ENCODE assay signal across 12 mouse cellular contexts in genomic region chr15:78554545-78555313, GRCm38 (mm10). TPM values are rescaled to one million over a fixed set of nuclear protein-coding genes. Genes with fewer than 3 reads are reported as not detected.
A peak's percentile ranks its signal among the peaks of the same experiment; 100 is the strongest.
DNase-seq lines count a peak whose midpoint lies in the region; ATAC-seq and TF ChIP-seq lines count a peak whose summit lies in the region.
"Had no signal": no experiment of that assay in that cellular context is flagged by ENCODE, and none has a peak within 500 bp of the region (broad histone marks: within the 10 kb centered on the region; RNA-seq: fewer than 3 reads in every experiment).

No protein-coding gene starts in this region.

- H3K4me2 ChIP-seq in forebrain, embryonic 14.5 days (ENCODE audit: low read length), result no peak overlapping the region
- peak overlapping the region; percentile 21; the same call in 1 of the 2 replicates for H3K4me2 ChIP-seq in lung, embryonic 14.5 days
- H3K4me2 ChIP-seq in heart, embryonic 15.5 days, result peak overlapping the region; percentile 44
- H3K4me2 ChIP-seq in neural tube, embryonic 15.5 days, result peak overlapping the region; percentile 30; the same call in 1 of the 2 replicates

- H3K4me3 ChIP-seq in forebrain, embryonic 10.5 days, result peak overlapping the region; percentile 32
- no peak overlapping the region for H3K4me3 ChIP-seq in forebrain, embryonic 14.5 days (ENCODE audit: low read depth, low read length)
- H3K4me3 ChIP-seq in lung, embryonic 14.5 days (ENCODE audit: low read depth, low read length), result peak overlapping the region; percentile 4; the same call in 1 of the 2 replicates
- H3K4me3 ChIP-seq in heart, embryonic 15.5 days, result peak overlapping the region; percentile 29
- 0 out of 2 replicates have a peak overlapping the region, but pooled peaks have one; percentile 0 for H3K4me3 ChIP-seq in neural tube, embryonic 15.5 days (replicated peaks)
- H3K4me3 ChIP-seq: myocyte had no signal

- ATAC-seq in forebrain, embryonic 14.5 days, result no peak
- ATAC-seq in lung, embryonic 14.5 days (ENCODE audit: insufficient read depth), result no peak
- no peak for ATAC-seq in heart, embryonic 15.5 days (replicated peaks; ENCODE audit: insufficient number of reproducible peaks, insufficient read depth, low FRiP score, low read depth)
- ATAC-seq in neural tube, embryonic 15.5 days (ENCODE audit: low FRiP score), result no peak

- H3K27ac ChIP-seq in forebrain, embryonic 10.5 days, result 0 out of 2 replicates have a peak overlapping the region, but pooled peaks have one; percentile 40
- H3K27ac ChIP-seq in forebrain, embryonic 14.5 days (ENCODE audit: low read depth, low read length), result no peak overlapping the region
- H3K27ac ChIP-seq in lung, embryonic 14.5 days (ENCODE audit: low read depth), result no peak overlapping the region
- no peak overlapping the region for H3K27ac ChIP-seq in heart, embryonic 15.5 days
- no peak overlapping the region for H3K27ac ChIP-seq in neural tube, embryonic 15.5 days (replicated peaks)

- H3K9me3 ChIP-seq in forebrain, embryonic 10.5 days, result peaks cover 20% of the 10 kb centered on the region
- peaks cover 4% of the 10 kb centered on the region; the same call in 1 of the 2 replicates for H3K9me3 ChIP-seq in forebrain, embryonic 14.5 days (replicated peaks; ENCODE audit: control insufficient read depth, low read length)
- peaks cover 7% of the 10 kb centered on the region; the same call in 1 of the 2 replicates for H3K9me3 ChIP-seq in lung, embryonic 14.5 days (ENCODE audit: low read depth, low read length)
- no peaks in the 10 kb centered on the region for H3K9me3 ChIP-seq in heart, embryonic 15.5 days (replicated peaks)
- H3K9me3 ChIP-seq in neural tube, embryonic 15.5 days (replicated peaks), result no peaks in the 10 kb centered on the region

- 63% methylated on average over 25 of the region's 25 CpGs for WGBS in forebrain, embryonic 10.5 days
- WGBS in forebrain, embryonic 14.5 days, result 71% methylated on average over 25 of the region's 25 CpGs
- WGBS in lung, embryonic 14.5 days, result 60% methylated on average over 25 of the region's 25 CpGs
- 57% methylated on average over 25 of the region's 25 CpGs for WGBS in heart, embryonic 15.5 days
- 62% methylated on average over 25 of the region's 25 CpGs for WGBS in neural tube, embryonic 15.5 days

- H3K36me3 ChIP-seq in forebrain, embryonic 10.5 days (replicated peaks), result no peaks in the 10 kb centered on the region
- no peaks in the 10 kb centered on the region for H3K36me3 ChIP-seq in forebrain, embryonic 14.5 days (ENCODE audit: control insufficient read depth, insufficient read depth, low read length)
- H3K36me3 ChIP-seq in lung, embryonic 14.5 days (ENCODE audit: insufficient read depth), result no peaks in the 10 kb centered on the region
- no peaks in the 10 kb centered on the region for H3K36me3 ChIP-seq in heart, embryonic 15.5 days
- no peaks in the 10 kb centered on the region for H3K36me3 ChIP-seq in neural tube, embryonic 15.5 days

- H3K27me3 ChIP-seq in forebrain, embryonic 10.5 days (ENCODE audit: poor library complexity, severe bottlenecking), result no peaks in the 10 kb centered on the region
- no peaks in the 10 kb centered on the region for H3K27me3 ChIP-seq in forebrain, embryonic 14.5 days (replicated peaks; ENCODE audit: control insufficient read depth, insufficient read depth, low read length)
- no peaks in the 10 kb centered on the region for H3K27me3 ChIP-seq in lung, embryonic 14.5 days (ENCODE audit: insufficient read depth, low read length)
- no peaks in the 10 kb centered on the region for H3K27me3 ChIP-seq in heart, embryonic 15.5 days
- no peaks in the 10 kb centered on the region for H3K27me3 ChIP-seq in neural tube, embryonic 15.5 days (replicated peaks)

- peaks cover 18% of the 10 kb centered on the region for H3K4me1 ChIP-seq in forebrain, embryonic 10.5 days
- no peaks in the 10 kb centered on the region for H3K4me1 ChIP-seq in forebrain, embryonic 14.5 days (ENCODE audit: control insufficient read depth, insufficient read depth, low read length)
- H3K4me1 ChIP-seq in lung, embryonic 14.5 days (ENCODE audit: insufficient read depth), result no peaks in the 10 kb centered on the region
- no peaks in the 10 kb centered on the region for H3K4me1 ChIP-seq in heart, embryonic 15.5 days (replicated peaks)
- no peaks in the 10 kb centered on the region for H3K4me1 ChIP-seq in neural tube, embryonic 15.5 days

- H3K9ac ChIP-seq in forebrain, embryonic 14.5 days (ENCODE audit: low read length), result no peak overlapping the region
- H3K9ac ChIP-seq in lung, embryonic 14.5 days, result no peak overlapping the region
- H3K9ac ChIP-seq in heart, embryonic 15.5 days, result no peak overlapping the region
- H3K9ac ChIP-seq in neural tube, embryonic 15.5 days (replicated peaks), result no peak overlapping the region

- TF ChIP-seq CTCF in lung, embryonic 14.5 days (IDR thresholded peaks at IDR 0.05; ENCODE audit: low read depth), result peak; percentile 22; the same call in 1 of the 2 replicates

- no peak for DNase-seq in forebrain, embryonic 10.5 days (ENCODE audit: extremely low spot score, low spot score)
- no peak for DNase-seq in forebrain, embryonic 14.5 days (ENCODE audit: low spot score)
- DNase-seq in lung, embryonic 14.5 days, result no peak
- DNase-seq in lung, postnatal 25 days (ENCODE audit: low spot score), result no peak
- no peak for DNase-seq in adrenal gland, adult 2 months
- no peak for DNase-seq in urinary bladder, postnatal 10 days (ENCODE audit: low spot score)
- DNase-seq: cerebellum, adult 18-20 months had no signal

RNA-seq across cellular contexts. Expression of gene Sstr3, which starts 10.2 kb away (rescaled TPM):
- 0.09 TPM in 1 of 2 replicates, not detected in the other for polyA plus RNA-seq in forebrain, embryonic 10.5 days (2016; fragmentation: Nextera tagmentation; extraction: Ambion mirVana)
- 0.64 and 0.91 TPM in 2 replicates for polyA plus RNA-seq in forebrain, embryonic 14.5 days (2014; fragmentation: Nextera tagmentation; extraction: Ambion mirVana)
- 0.08 TPM in 1 of 2 replicates, not detected in the other for polyA plus RNA-seq in lung, embryonic 14.5 days (2014; fragmentation: Nextera tagmentation; extraction: Ambion mirVana)
- polyA plus RNA-seq in heart, embryonic 15.5 days (2015; fragmentation: Nextera tagmentation; extraction: Ambion mirVana), result 0.11 and 0.20 TPM in 2 replicates
- 0.50 and 0.57 TPM in 2 replicates for polyA plus RNA-seq in neural tube, embryonic 15.5 days (2015; fragmentation: Nextera tagmentation; extraction: Ambion mirVana)
- 1 to 10 TPM in 1 of 2 experiments, under 1 TPM in 1; 0.43 to 1.6 TPM for total RNA-seq in adrenal gland, adult 2 months (2021)
- polyA plus RNA-seq in adrenal gland, adult 2 months (2012; rRNA removed), result 0.16 and 0.93 TPM in 2 replicates
- total RNA-seq: hematopoietic stem cell, adult 5-6 weeks had no signal
- polyA plus RNA-seq: C2C12, myocyte had no signal

RNA-seq across cellular contexts. Expression of gene Rac2, which starts 17.9 kb away (rescaled TPM):
- polyA plus RNA-seq in forebrain, embryonic 10.5 days (2016; fragmentation: Nextera tagmentation; extraction: Ambion mirVana), result 3.1 and 6.1 TPM in 2 replicates
- 3.5 and 5.9 TPM in 2 replicates for polyA plus RNA-seq in forebrain, embryonic 14.5 days (2014; fragmentation: Nextera tagmentation; extraction: Ambion mirVana)
- 12.2 and 16.2 TPM in 2 replicates for polyA plus RNA-seq in lung, embryonic 14.5 days (2014; fragmentation: Nextera tagmentation; extraction: Ambion mirVana)
- polyA plus RNA-seq in heart, embryonic 15.5 days (2015; fragmentation: Nextera tagmentation; extraction: Ambion mirVana), result 9.3 and 52.8 TPM in 2 replicates
- 6.7 and 77.0 TPM in 2 replicates for polyA plus RNA-seq in neural tube, embryonic 15.5 days (2015; fragmentation: Nextera tagmentation; extraction: Ambion mirVana)
- total RNA-seq in adrenal gland, adult 2 months (2021), result 1 to 10 TPM; 8.1 to 9.6 TPM
- polyA plus RNA-seq in adrenal gland, adult 2 months (2012; rRNA removed), result 33.4 and 40.2 TPM in 2 replicates
- polyA plus RNA-seq: C2C12, myocyte had no signal

RNA-seq across cellular contexts. Expression of gene C1qtnf6, which starts 23.5 kb away (rescaled TPM):
- polyA plus RNA-seq in forebrain, embryonic 10.5 days (2016; fragmentation: Nextera tagmentation; extraction: Ambion mirVana), result 8.4 and 8.8 TPM in 2 replicates
- 7.8 and 8.6 TPM in 2 replicates for polyA plus RNA-seq in forebrain, embryonic 14.5 days (2014; fragmentation: Nextera tagmentation; extraction: Ambion mirVana)
- 39.8 and 40.7 TPM in 2 replicates for polyA plus RNA-seq in lung, embryonic 14.5 days (2014; fragmentation: Nextera tagmentation; extraction: Ambion mirVana)
- 28.9 and 37.3 TPM in 2 replicates for polyA plus RNA-seq in heart, embryonic 15.5 days (2015; fragmentation: Nextera tagmentation; extraction: Ambion mirVana)
- 7.7 and 12.9 TPM in 2 replicates for polyA plus RNA-seq in neural tube, embryonic 15.5 days (2015; fragmentation: Nextera tagmentation; extraction: Ambion mirVana)
- total RNA-seq in adrenal gland, adult 2 months (2021), result 10 to 100 TPM; 16.9 to 30.1 TPM
- polyA plus RNA-seq in adrenal gland, adult 2 months (2012; rRNA removed), result 63.2 and 92.2 TPM in 2 replicates

RNA-seq across cellular contexts. Expression of gene Cyth4, which starts 42.1 kb away (rescaled TPM):
- polyA plus RNA-seq in forebrain, embryonic 10.5 days (2016; fragmentation: Nextera tagmentation; extraction: Ambion mirVana), result 4.5 TPM in 2 replicates
- 2.4 and 2.7 TPM in 2 replicates for polyA plus RNA-seq in forebrain, embryonic 14.5 days (2014; fragmentation: Nextera tagmentation; extraction: Ambion mirVana)
- 4.2 and 4.9 TPM in 2 replicates for polyA plus RNA-seq in lung, embryonic 14.5 days (2014; fragmentation: Nextera tagmentation; extraction: Ambion mirVana)
- 5.5 and 11.7 TPM in 2 replicates for polyA plus RNA-seq in heart, embryonic 15.5 days (2015; fragmentation: Nextera tagmentation; extraction: Ambion mirVana)
- polyA plus RNA-seq in neural tube, embryonic 15.5 days (2015; fragmentation: Nextera tagmentation; extraction: Ambion mirVana), result 7.3 and 13.2 TPM in 2 replicates
- total RNA-seq in adrenal gland, adult 2 months (2021), result 10 to 100 TPM in 1 of 2 experiments, 1 to 10 TPM in 1; 7.2 to 12.7 TPM
- 13.8 and 16.2 TPM in 2 replicates for polyA plus RNA-seq in adrenal gland, adult 2 months (2012; rRNA removed)

RNA-seq across cellular contexts. Expression of gene Il2rb, which starts 59.7 kb away (rescaled TPM):
- not detected in 2 replicates for polyA plus RNA-seq in forebrain, embryonic 10.5 days (2016; fragmentation: Nextera tagmentation; extraction: Ambion mirVana)
- 0.05 TPM in 1 of 2 replicates, not detected in the other for polyA plus RNA-seq in forebrain, embryonic 14.5 days (2014; fragmentation: Nextera tagmentation; extraction: Ambion mirVana)
- polyA plus RNA-seq in lung, embryonic 14.5 days (2014; fragmentation: Nextera tagmentation; extraction: Ambion mirVana), result 0.12 TPM in 1 of 2 replicates, not detected in the other
- 0.30 and 1.9 TPM in 2 replicates for polyA plus RNA-seq in heart, embryonic 15.5 days (2015; fragmentation: Nextera tagmentation; extraction: Ambion mirVana)
- polyA plus RNA-seq in neural tube, embryonic 15.5 days (2015; fragmentation: Nextera tagmentation; extraction: Ambion mirVana), result 0.12 and 2.8 TPM in 2 replicates
- total RNA-seq in adrenal gland, adult 2 months (2021), result 1 to 10 TPM; 1.3 to 1.5 TPM
- polyA plus RNA-seq in adrenal gland, adult 2 months (2012; rRNA removed), result 3.8 and 4.9 TPM in 2 replicates
